Mouse (Mus musculus) forebrain, embryonic 15.5 days (tissue): ENCODE measurements around the gene Abhd2. TPM values are rescaled to one million over a fixed set of nuclear protein-coding genes. Genes with fewer than 3 reads are reported as not detected.

ENCODE experiments used
- ATAC-seq: fragments of 200-750 bp; cut with Nextera tagmentation; replicated peaks from 2 replicates; pipeline ENCODE4 v1.8.0; 2017; ENCODE audit warnings: mild to moderate bottlenecking, moderate TSS enrichment, moderate library complexity
- H3K27ac ChIP-seq: fragments of 300-500 bp; sonication (generic); replicated peaks from 2 replicates; pipeline ENCODE4 v1.5.1; 2015; ENCODE audit warnings: mild to moderate bottlenecking, inconsistent platforms
- H3K27me3 ChIP-seq: fragments of 300-500 bp; sonication (generic); 2 replicates; pipeline ENCODE4 v1.6.1; 2015; ENCODE audit warnings: inconsistent platforms
- H3K36me3 ChIP-seq: fragments of 300-500 bp; sonication (generic); 2 replicates; pipeline ENCODE4 v1.6.1; 2015; ENCODE audit warnings: mild to moderate bottlenecking, inconsistent platforms
- H3K4me1 ChIP-seq: fragments of 300-500 bp; sonication (generic); 2 replicates; pipeline ENCODE4 v1.6.1; 2015; ENCODE audit warnings: inconsistent platforms
- H3K4me2 ChIP-seq: fragments of 300-500 bp; sonication (generic); replicated peaks from 2 replicates; pipeline ENCODE4 v1.6.1; 2015; ENCODE audit warnings: mild to moderate bottlenecking, inconsistent platforms
- H3K4me3 ChIP-seq: fragments of 300-500 bp; sonication (generic); 2 replicates; pipeline ENCODE4 v1.5.1; 2015; ENCODE audit warnings: mild to moderate bottlenecking, inconsistent platforms
- H3K9ac ChIP-seq: fragments of 300-500 bp; sonication (generic); replicated peaks from 2 replicates; pipeline ENCODE4 v1.6.1; 2015; ENCODE audit warnings: mild to moderate bottlenecking, inconsistent platforms
- H3K9me3 ChIP-seq: fragments of 300-500 bp; sonication (generic); 2 replicates; pipeline ENCODE4 v1.6.1; 2016; ENCODE audit warnings: inconsistent platforms
- WGBS: fragments of 180-500 bp; shearing (Covaris S2); methylation state at CpG from one replicate; pipeline ENCODE4 v1.1.7; 2015; ENCODE audit warnings: mixed read lengths; 5-methylcytosine and 5-hydroxymethylcytosine counted together
- polyA plus RNA-seq: library from polyadenylated mRNA; unstranded; fragments of >200 nt; fragmentation: Nextera tagmentation; extraction: Ambion mirVana; gene quantifications from 2 replicates; pipeline ENCODE4 v1.2.1, GENCODE M21; 2015

Gene Abhd2
- polyA plus RNA-seq, result 23.1 and 24.0 TPM in 2 replicates

DNA sequence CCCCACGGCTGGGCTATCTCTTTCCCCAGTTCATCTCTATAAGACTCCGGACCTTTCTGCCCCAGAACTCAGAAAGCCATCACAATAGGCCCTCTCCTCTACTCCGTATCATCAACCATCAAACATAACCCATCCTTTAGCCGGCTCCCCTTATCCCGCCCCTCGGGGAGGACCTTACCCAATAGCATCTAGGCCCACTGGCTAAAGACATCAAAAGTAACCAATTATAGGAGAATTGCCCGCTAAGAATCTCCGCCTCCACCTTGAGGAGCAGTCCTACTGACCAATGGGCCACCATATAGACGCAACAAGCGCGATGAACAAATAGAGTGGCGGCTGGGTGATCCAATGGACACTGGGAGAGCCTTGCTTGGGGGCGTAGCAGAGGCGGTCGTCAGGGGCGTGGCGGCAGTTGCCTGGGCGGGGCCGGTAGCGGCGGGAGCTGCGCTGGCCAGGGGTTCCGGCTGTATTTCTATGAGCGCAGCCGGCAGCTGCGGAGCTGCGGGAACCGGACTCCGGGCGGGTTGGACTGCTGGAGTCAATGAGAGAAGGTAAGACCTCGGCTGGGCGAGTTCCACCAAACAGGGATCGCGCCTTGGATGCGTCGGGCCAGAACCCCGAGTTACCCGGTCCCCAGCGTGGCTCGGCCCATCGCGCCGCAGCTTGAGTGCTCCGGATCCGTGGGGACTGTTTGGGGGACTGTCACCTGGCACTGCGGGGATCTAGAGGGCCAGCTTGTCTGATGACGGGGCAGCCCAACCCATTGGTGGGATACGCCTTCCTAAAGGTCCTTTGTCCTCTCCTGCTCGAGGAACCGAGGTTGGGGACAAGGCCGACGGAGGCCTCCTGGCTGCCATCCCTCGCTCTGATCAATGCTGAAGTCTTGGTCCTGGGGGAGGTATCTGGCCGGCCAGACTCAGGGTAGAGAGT is at the start of gene Abhd2:
Abhd2 (plus strand) TSS at position 411 of the 930 bp plus-strand sequence.
- under 1% methylated on average over 54 of the region's 54 CpGs for WGBS
- Histone ChIP-seq H3K4me2 (peak within 1 kb of the TSS; percentile 66), H3K36me3 (no peaks in the 10 kb centered on the region), H3K9me3 (no peaks in the 10 kb centered on the region), H3K27me3 (no peaks in the 10 kb centered on the region), H3K4me3 (peak within 1 kb of the TSS; percentile 71), H3K27ac (peak within 1 kb of the TSS; percentile 86), H3K4me1 (peaks cover 37% of the 10 kb centered on the region), H3K9ac (peak within 1 kb of the TSS; percentile 78)
- ATAC-seq, result peak; percentile 100

DNA sequence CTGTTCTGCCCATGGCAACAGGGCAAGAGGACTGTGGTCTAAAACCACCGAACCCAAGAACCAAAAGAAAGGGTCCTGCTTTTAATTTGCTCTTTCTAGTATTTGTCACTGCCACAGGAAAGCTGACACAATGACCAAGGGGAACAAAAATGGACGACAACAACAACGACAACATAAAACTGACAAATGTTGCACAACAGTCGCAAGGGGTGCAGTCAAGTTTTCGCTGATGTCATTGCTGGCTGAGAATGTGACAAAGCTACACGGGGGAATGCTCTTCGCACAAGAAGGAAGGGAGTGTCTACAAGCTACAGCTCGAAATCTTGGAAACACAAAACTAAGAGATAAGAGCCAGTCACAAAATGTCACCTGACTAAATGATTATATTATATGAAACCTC is 47.5 kb upstream of the Abhd2 start:
- Histone ChIP-seq H3K27me3 (no peaks in the 10 kb centered on the region), H3K9ac (no peak overlapping the region), H3K4me3 (no peak overlapping the region), H3K36me3 (no peaks in the 10 kb centered on the region), H3K9me3 (no peaks in the 10 kb centered on the region), H3K4me1 (peaks cover 4% of the 10 kb centered on the region; the same call in 1 of the 2 replicates), H3K4me2 (no peak overlapping the region), H3K27ac (no peak overlapping the region)
- ATAC-seq, result no peak
- 89% methylated on average over 8 of the region's 8 CpGs for WGBS

DNA sequence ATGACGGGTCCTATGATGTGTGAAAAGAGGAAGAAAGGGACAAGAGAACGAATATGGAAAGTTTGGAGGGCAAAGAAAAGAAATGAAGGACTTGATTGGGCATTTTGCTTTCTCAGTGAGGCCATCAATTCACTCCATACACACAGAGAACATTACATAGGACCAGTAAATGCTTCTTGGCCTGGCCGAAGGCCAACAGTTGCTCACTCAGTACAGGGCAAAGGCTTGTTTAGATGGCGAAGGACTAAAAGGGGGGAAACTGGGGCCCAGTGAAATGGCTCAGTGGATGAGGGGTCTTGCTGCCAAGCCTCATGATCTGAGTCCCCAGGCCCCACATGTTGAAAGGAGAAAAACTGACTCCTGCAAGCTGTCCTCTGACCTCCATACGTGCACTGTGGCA is 46.8 kb upstream of the Abhd2 start:
- Histone ChIP-seq H3K27ac (no peak overlapping the region), H3K9me3 (no peaks in the 10 kb centered on the region), H3K9ac (no peak overlapping the region), H3K4me2 (no peak overlapping the region), H3K4me1 (peaks cover 4% of the 10 kb centered on the region; the same call in 1 of the 2 replicates), H3K27me3 (no peaks in the 10 kb centered on the region), H3K4me3 (no peak overlapping the region), H3K36me3 (no peaks in the 10 kb centered on the region)
- ATAC-seq, result no peak
- 82% methylated on average over 5 of the region's 5 CpGs for WGBS

GRCm38 (mm10) chr7:79226834-79227486 is 46.0 kb upstream of the Abhd2 start:
- no peaks in the 10 kb centered on the region for H3K9me3 ChIP-seq
- H3K4me2 ChIP-seq, result no peak overlapping the region
- WGBS, result 91% methylated on average over 6 of the region's 10 CpGs
- no peak for ATAC-seq
- H3K9ac ChIP-seq, result no peak overlapping the region
- no peak overlapping the region for H3K27ac ChIP-seq
- H3K27me3 ChIP-seq, result no peaks in the 10 kb centered on the region
- H3K36me3 ChIP-seq, result no peaks in the 10 kb centered on the region
- H3K4me3 ChIP-seq, result no peak overlapping the region
- peaks cover 4% of the 10 kb centered on the region; the same call in 1 of the 2 replicates for H3K4me1 ChIP-seq

DNA sequence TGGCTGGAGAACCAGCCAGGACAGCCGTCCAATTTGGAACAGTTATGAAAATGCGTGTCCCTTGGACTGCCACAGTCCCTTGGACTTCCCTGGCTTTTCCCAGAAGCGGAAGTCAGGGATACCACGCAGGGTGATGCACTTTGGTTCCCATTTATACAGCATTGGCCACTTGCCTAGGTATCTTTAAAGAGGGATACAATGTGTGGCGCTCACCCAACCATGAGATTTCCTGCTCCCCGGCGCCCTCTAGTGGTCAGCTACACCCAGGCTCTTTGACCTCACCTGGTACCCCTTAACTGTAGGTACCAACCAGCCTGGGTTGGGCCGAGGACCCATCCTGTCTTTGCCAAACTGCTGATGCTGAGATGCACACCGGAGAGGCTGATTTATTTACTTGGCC is 44.5 kb upstream of the Abhd2 start:
- 0 out of 2 replicates have a peak, but pooled peaks have one; percentile 29 for ATAC-seq
- Histone ChIP-seq H3K9ac (no peak overlapping the region), H3K27me3 (no peaks in the 10 kb centered on the region), H3K4me1 (peaks cover 4% of the 10 kb centered on the region; the same call in 1 of the 2 replicates), H3K4me2 (no peak overlapping the region), H3K27ac (no peak overlapping the region), H3K9me3 (no peaks in the 10 kb centered on the region), H3K36me3 (no peaks in the 10 kb centered on the region), H3K4me3 (no peak overlapping the region)
- 24% methylated on average over 9 of the region's 9 CpGs for WGBS

GRCm38 (mm10) chr7:79231577-79231976 is 41.4 kb upstream of the Abhd2 start:
- H3K9me3 ChIP-seq, result no peaks in the 10 kb centered on the region
- no peaks in the 10 kb centered on the region for H3K27me3 ChIP-seq
- H3K9ac ChIP-seq, result no peak overlapping the region
- WGBS, result 86% methylated on average over 2 of the region's 2 CpGs
- ATAC-seq, result no peak
- no peak overlapping the region for H3K4me2 ChIP-seq
- no peak overlapping the region for H3K4me3 ChIP-seq
- H3K36me3 ChIP-seq, result no peaks in the 10 kb centered on the region
- H3K27ac ChIP-seq, result no peak overlapping the region
- peaks cover 4% of the 10 kb centered on the region; the same call in 1 of the 2 replicates for H3K4me1 ChIP-seq

GRCm38 (mm10) chr7:79232048-79232447 is 41.0 kb upstream of the Abhd2 start:
- H3K4me2 ChIP-seq, result no peak overlapping the region
- no peak overlapping the region for H3K27ac ChIP-seq
- no peaks in the 10 kb centered on the region for H3K27me3 ChIP-seq
- peaks cover 4% of the 10 kb centered on the region; the same call in 1 of the 2 replicates for H3K4me1 ChIP-seq
- WGBS, result 90% methylated on average over 10 of the region's 10 CpGs
- H3K9me3 ChIP-seq, result no peaks in the 10 kb centered on the region
- no peaks in the 10 kb centered on the region for H3K36me3 ChIP-seq
- ATAC-seq, result no peak
- no peak overlapping the region for H3K9ac ChIP-seq
- no peak overlapping the region for H3K4me3 ChIP-seq

GRCm38 (mm10) chr7:79238741-79239140 is 34.3 kb upstream of the Abhd2 start:
- no peak overlapping the region for H3K4me3 ChIP-seq
- ATAC-seq, result no peak
- no peaks in the 10 kb centered on the region for H3K36me3 ChIP-seq
- H3K27ac ChIP-seq, result no peak overlapping the region
- H3K9ac ChIP-seq, result no peak overlapping the region
- no peaks in the 10 kb centered on the region for H3K27me3 ChIP-seq
- H3K4me1 ChIP-seq, result no peaks in the 10 kb centered on the region
- WGBS, result 83% methylated on average over 5 of the region's 5 CpGs
- no peak overlapping the region for H3K4me2 ChIP-seq
- no peaks in the 10 kb centered on the region for H3K9me3 ChIP-seq

- 64% methylated on average over 10 of the region's 10 CpGs for WGBS
- Histone ChIP-seq H3K9me3 (no peaks in the 10 kb centered on the region), H3K27ac (no peak overlapping the region), H3K4me3 (no peak overlapping the region), H3K9ac (no peak overlapping the region), H3K27me3 (no peaks in the 10 kb centered on the region), H3K4me2 (no peak overlapping the region), H3K36me3 (no peaks in the 10 kb centered on the region), H3K4me1 (peaks cover 6% of the 10 kb centered on the region; the same call in 1 of the 2 replicates)
- no peak for ATAC-seq
These were observed 30.9 kb upstream of the Abhd2 start for GRCm38 (mm10) chr7:79241931-79242625.

GRCm38 (mm10) chr7:79243236-79243635 is 29.8 kb upstream of the Abhd2 start:
- 80% methylated on average over 4 of the region's 4 CpGs for WGBS
- no peaks in the 10 kb centered on the region for H3K36me3 ChIP-seq
- no peak for ATAC-seq
- no peak overlapping the region for H3K27ac ChIP-seq
- no peak overlapping the region for H3K4me2 ChIP-seq
- H3K9ac ChIP-seq, result no peak overlapping the region
- no peak overlapping the region for H3K4me3 ChIP-seq
- H3K9me3 ChIP-seq, result no peaks in the 10 kb centered on the region
- H3K4me1 ChIP-seq, result peaks cover 16% of the 10 kb centered on the region
- no peaks in the 10 kb centered on the region for H3K27me3 ChIP-seq

DNA sequence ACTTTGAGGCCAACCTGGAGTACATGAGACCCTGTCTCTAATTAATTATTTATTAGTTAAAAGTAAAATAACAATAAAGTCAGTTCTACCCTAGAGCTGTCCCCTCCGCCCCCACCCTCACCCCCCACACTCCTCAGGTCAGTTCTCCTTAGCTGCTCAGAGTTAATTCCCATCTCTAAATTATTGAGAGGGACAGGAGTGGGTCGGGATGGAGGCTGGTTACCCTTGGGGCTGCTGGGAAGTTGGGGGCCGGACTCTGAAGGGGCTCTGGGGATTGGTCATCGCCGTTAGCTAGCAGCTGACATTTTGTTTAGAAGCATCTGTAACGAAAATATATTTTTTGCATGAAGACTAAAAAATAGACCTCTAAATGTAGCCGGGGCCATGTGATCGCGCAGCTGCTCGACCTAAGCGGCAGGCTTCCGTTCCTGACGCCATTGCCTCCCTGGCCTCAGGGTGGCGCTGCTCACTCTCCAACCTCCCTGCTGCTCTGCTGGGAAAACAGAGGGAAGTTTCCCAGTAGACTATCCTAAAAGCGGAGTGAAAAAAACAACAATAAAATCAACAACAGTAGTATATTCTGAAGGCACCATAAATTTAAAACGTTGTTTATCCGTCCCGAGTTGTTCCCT is 26.8 kb upstream of the Abhd2 start:
- H3K9me3 ChIP-seq, result no peaks in the 10 kb centered on the region

More for the DNA sequence above, 26.8 kb upstream of the Abhd2 start:
- no peaks in the 10 kb centered on the region for H3K36me3 ChIP-seq
- H3K27me3 ChIP-seq, result no peaks in the 10 kb centered on the region
- H3K4me1 ChIP-seq, result peaks cover 16% of the 10 kb centered on the region
- peak; percentile 77 for ATAC-seq
- WGBS, result 11% methylated on average over 18 of the region's 18 CpGs
- peak overlapping the region; percentile 22 for H3K4me3 ChIP-seq
- H3K9ac ChIP-seq, result 0 out of 2 replicates have a peak overlapping the region, but pooled peaks have one; percentile 15
- peak overlapping the region; percentile 37 for H3K4me2 ChIP-seq
- H3K27ac ChIP-seq, result no peak overlapping the region
